ENCODE assay signal across 30 mouse cellular contexts in genomic region chr1:127948748-127949147, GRCm38 (mm10).
DNase-seq lines count a peak whose midpoint lies in the region; ATAC-seq and TF ChIP-seq lines count a peak whose summit lies in the region.
"Had no signal": no experiment of that assay in that cellular context is flagged by ENCODE, and none has a peak within 500 bp of the region (broad histone marks: within the 10 kb centered on the region; RNA-seq: fewer than 3 reads in every experiment).

No protein-coding gene starts in this region.

- TF ChIP-seq CTCF in liver, adult 2 months (IDR thresholded peaks at IDR 0.05; ENCODE audit: low read depth, low read length), result no peak

- ATAC-seq in heart, embryonic 16.5 days (replicated peaks; ENCODE audit: extremely low read depth, insufficient read depth, low FRiP score), result 0 out of 2 replicates have a peak, but pooled peaks have one; percentile 6
- ATAC-seq: forebrain, embryonic 16.5 days; hindbrain, postnatal 0 days; intestine, embryonic 15.5 days; midbrain, embryonic 16.5 days had no signal

- no peaks in the 10 kb centered on the region for H3K79me2 ChIP-seq in liver, adult 2 months (ENCODE audit: control insufficient read depth, insufficient read depth, low read length)

- peaks cover 18% of the 10 kb centered on the region for H3K36me3 ChIP-seq in heart, embryonic 16.5 days (ENCODE audit: control insufficient read depth, insufficient read depth)
- peaks cover 6% of the 10 kb centered on the region; the same call in 1 of the 2 replicates for H3K36me3 ChIP-seq in liver, adult 2 months (ENCODE audit: control insufficient read depth, insufficient read depth, low read length)

- H3K4me2 ChIP-seq in heart, embryonic 16.5 days (ENCODE audit: low read depth, low read length), result no peak overlapping the region
- H3K4me2 ChIP-seq: embryonic facial prominence, embryonic 12.5 days; heart, embryonic 11.5 days; hindbrain, embryonic 12.5 days; intestine, embryonic 15.5 days; limb, embryonic 13.5 days; lung, embryonic 15.5 days; midbrain, embryonic 11.5 days had no signal

- no peaks in the 10 kb centered on the region for H3K4me1 ChIP-seq in heart, embryonic 16.5 days (ENCODE audit: control insufficient read depth, insufficient read depth, low read length)
- H3K4me1 ChIP-seq in liver, adult 2 months (ENCODE audit: control insufficient read depth, insufficient read depth, low read length), result peaks cover 2% of the 10 kb centered on the region; the same call in 1 of the 2 replicates
- H3K4me1 ChIP-seq: embryonic facial prominence, embryonic 12.5 days; forebrain, embryonic 10.5 days; hindbrain, embryonic 12.5 days; limb, embryonic 13.5 days had no signal

- H3K27ac ChIP-seq in heart, embryonic 16.5 days (ENCODE audit: low read length), result no peak overlapping the region
- no peak overlapping the region for H3K27ac ChIP-seq in liver, adult 2 months (replicated peaks; ENCODE audit: insufficient read depth, low read depth, low read length)
- H3K27ac ChIP-seq: embryonic facial prominence, embryonic 12.5 days; forebrain, embryonic 10.5 days; hindbrain, embryonic 12.5 days; hindbrain, postnatal 0 days; intestine, embryonic 15.5 days; limb, embryonic 13.5 days; liver, embryonic 14.5 days; lung, embryonic 15.5 days had no signal

- H3K9ac ChIP-seq in heart, embryonic 16.5 days (ENCODE audit: low read length), result no peak overlapping the region
- H3K9ac ChIP-seq in liver, adult 2 months (ENCODE audit: low read depth, low read length), result no peak overlapping the region
- H3K9ac ChIP-seq: embryonic facial prominence, embryonic 12.5 days; hindbrain, embryonic 12.5 days; intestine, embryonic 15.5 days; limb, embryonic 13.5 days; liver, embryonic 14.5 days; lung, embryonic 15.5 days had no signal

- peak; percentile 18 for DNase-seq in heart, adult 11 months
- no peak for DNase-seq in heart, adult 8-10 months (ENCODE audit: low spot score)
- no peak for DNase-seq in heart, adult 18-20 months
- DNase-seq in liver, adult 2 months (ENCODE audit: extremely low read depth, low read depth, low spot score), result peak; percentile 8
- no peak for DNase-seq in liver
- peak; percentile 59 for DNase-seq in right cerebral cortex, postnatal 4 days
- no peak for DNase-seq in right cerebral cortex, adult 18-20 months
- DNase-seq: adrenal gland, adult 8-10 months; cerebellum, adult 8-10 months; cerebellum, postnatal 36 days; embryo, embryonic 11 days; kidney, adult 2 months; kidney, postnatal 10 days; layer of hippocampus, postnatal 36 days; right cerebral cortex, postnatal 25 days; thymus, adult 2 months; thymus, postnatal 36 days had no signal

- 65% methylated on average over 5 of the region's 5 CpGs for WGBS in heart, embryonic 16.5 days
- 54% methylated on average over 5 of the region's 5 CpGs for WGBS in liver, adult 2 months

- H3K9me3 ChIP-seq in heart, embryonic 16.5 days (replicated peaks; ENCODE audit: control insufficient read depth, low read length), result peaks cover 4% of the 10 kb centered on the region
- H3K9me3 ChIP-seq: embryonic facial prominence, embryonic 12.5 days; intestine, embryonic 15.5 days; lung, embryonic 15.5 days had no signal

- no peaks in the 10 kb centered on the region for H3K27me3 ChIP-seq in heart, embryonic 16.5 days (ENCODE audit: control insufficient read depth, insufficient read depth, low read length)
- H3K27me3 ChIP-seq in liver, adult 2 months (ENCODE audit: control insufficient read depth, insufficient read depth, low read length), result no peaks in the 10 kb centered on the region
- H3K27me3 ChIP-seq: embryonic facial prominence, embryonic 12.5 days; hindbrain, embryonic 12.5 days; intestine, embryonic 15.5 days; limb, embryonic 13.5 days; lung, embryonic 15.5 days had no signal

- TF ChIP-seq POLR2A in liver, adult 2 months (IDR thresholded peaks at IDR 0.05; ENCODE audit: extremely low read depth, insufficient read depth, low read length), result no peak

- H3K4me3 ChIP-seq in heart, embryonic 16.5 days (ENCODE audit: low read length), result no peak overlapping the region
- no peak overlapping the region for H3K4me3 ChIP-seq in liver, adult 2 months (ENCODE audit: insufficient read depth, low read depth, low read length)
- H3K4me3 ChIP-seq: embryonic facial prominence, embryonic 12.5 days; forebrain, embryonic 10.5 days; hindbrain, embryonic 12.5 days; intestine, embryonic 15.5 days; limb, embryonic 13.5 days; lung, embryonic 15.5 days had no signal

Comparison
In these comparisons a context has a peak if more than half of its experiments do, and no peak if none do; other contexts are left out.
1. DNase-seq: peak in heart, adult 11 months (single experiment), liver, adult 2 months (single experiment) and right cerebral cortex, postnatal 4 days (single experiment); none in heart, adult 8-10 months (single experiment), heart, adult 18-20 months (0 of 2), liver (single experiment) and right cerebral cortex, adult 18-20 months (single experiment).